Mouse (Mus musculus): ENCODE results near the gene Camk1.
"Not testable (repeated sequence)": the region's sequence is repeated elsewhere in the genome, so short reads cannot be mapped to it uniquely, and the experiment has no call there.

Camk1 gene

GRCm38 (mm10) chr6:113361476-113361875 is 17.7 kb upstream of the Camk1 start:
- no peak for DNase-seq (ENCODE audit: low read depth, low spot score)

DNA sequence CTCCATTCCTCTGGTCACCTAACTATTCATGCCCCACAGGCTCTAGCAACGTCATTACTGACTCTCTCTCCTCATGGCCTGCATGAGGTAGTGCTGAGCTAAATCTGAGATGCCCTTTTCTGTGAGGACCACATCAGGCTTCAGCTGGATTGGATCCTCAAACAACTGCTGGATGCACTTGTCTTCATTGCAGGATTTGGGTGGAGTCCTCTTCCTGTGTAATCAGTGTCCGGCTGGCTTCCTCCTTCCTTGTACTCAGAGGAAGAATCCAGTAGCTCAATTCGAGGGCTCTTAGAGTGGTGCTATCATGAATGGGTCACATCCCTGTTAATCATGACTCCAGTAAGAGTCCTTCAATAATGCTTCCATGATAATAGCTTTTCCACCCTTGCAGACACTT is 9.9 kb upstream of the Camk1 start:
- no peak for DNase-seq (ENCODE audit: low read depth, low spot score)

- no peak for DNase-seq (ENCODE audit: low read depth, low spot score)
Observed at GRCm38 (mm10) chr6:113352820-113353219, 9.0 kb upstream of the Camk1 start.

GRCm38 (mm10) chr6:113351653-113352052 is 7.9 kb upstream of the Camk1 start:
- DNase-seq (ENCODE audit: low read depth, low spot score) = no peak

- DNase-seq (ENCODE audit: low read depth, low spot score) = no peak
Observed at GRCm38 (mm10) chr6:113351161-113351560, 7.4 kb upstream of the Camk1 start.

DNA sequence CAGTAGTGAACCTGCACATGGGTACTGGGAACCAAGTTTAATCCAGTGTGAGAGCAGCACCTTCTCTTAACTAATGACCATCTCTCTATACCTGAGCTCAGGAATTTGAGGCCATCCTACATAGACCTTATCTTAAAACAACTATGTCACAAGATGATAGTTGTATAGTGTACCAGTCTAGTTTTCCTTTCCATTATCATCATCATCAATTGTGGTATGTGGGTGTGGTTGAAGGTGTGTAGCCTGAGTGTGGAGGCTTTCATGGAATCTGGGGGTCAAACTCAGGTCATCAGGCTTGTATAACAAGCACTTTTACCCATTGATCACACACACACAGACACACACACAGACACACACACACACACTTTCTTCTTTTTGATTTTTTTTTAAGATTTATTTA is 6.8 kb upstream of the Camk1 start:
- DNase-seq (ENCODE audit: low read depth, low spot score) = no peak

DNA sequence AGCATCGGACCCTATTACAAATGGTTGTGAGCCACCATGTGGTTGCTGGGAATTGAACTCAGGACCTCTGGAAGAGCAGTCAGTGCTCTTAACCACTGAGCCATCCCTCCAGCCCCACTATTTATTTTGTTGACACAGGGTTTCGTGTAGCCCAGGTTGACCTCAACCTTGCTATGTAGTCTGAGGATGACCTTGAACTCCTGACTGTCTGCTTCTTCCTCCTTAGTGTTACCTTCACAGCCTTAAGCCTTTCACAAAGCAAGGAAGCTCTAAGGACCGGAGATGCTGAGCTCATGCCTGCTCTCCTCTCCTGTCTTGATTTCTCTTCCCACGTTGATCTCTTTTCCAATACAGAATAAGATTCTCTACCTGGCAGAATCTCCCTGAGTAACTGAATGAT is 3.1 kb upstream of the Camk1 start:
- DNase-seq (ENCODE audit: low read depth, low spot score) = no peak

DNA sequence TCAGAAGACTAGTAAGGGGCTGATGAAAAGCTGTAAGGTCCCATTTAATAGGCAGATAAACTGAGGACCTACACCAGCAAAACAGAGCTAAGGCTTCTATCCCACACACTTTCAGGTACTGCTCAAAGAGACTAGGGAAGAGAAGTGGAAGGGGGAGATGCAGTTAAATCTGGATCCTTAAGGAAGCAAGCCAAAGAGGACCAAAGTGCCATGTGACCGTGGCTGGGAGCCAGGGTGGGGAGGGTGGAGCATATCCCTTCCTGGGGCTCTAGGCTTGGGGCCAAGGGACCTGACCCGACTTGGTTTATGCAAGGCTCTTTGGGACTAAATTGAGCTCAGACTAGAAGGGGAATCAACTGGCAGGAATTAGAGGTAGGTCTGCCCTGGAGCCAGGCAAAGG is 537 bp upstream of the Camk1 start:
- no peak for DNase-seq (ENCODE audit: low read depth, low spot score)

DNA sequence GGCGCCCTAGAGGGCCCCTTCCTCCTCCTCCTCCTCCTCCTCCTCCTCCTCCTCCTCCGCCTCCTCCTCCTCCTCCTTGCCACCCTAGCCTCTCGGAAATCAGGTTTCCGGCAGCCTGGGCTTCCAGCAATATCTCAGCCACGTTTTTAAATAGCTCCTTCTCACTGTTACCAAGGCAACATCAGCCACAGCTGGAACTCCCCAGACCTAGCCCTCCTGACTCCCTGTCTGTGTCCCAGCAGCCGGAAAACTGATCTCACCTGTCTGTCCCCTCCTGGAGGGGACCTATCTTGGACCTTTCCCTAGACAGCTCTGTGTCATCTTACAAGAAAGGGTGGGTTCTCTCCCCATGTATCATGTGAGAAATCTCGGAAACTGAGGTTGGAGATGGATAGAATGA is 1.5 kb downstream of the Camk1 start:
- DNase-seq (ENCODE audit: low read depth, low spot score) = no peak

- no peak for DNase-seq (ENCODE audit: low read depth, low spot score)
Observed at GRCm38 (mm10) chr6:113341574-113341973, 2.2 kb downstream of the Camk1 start.

DNA sequence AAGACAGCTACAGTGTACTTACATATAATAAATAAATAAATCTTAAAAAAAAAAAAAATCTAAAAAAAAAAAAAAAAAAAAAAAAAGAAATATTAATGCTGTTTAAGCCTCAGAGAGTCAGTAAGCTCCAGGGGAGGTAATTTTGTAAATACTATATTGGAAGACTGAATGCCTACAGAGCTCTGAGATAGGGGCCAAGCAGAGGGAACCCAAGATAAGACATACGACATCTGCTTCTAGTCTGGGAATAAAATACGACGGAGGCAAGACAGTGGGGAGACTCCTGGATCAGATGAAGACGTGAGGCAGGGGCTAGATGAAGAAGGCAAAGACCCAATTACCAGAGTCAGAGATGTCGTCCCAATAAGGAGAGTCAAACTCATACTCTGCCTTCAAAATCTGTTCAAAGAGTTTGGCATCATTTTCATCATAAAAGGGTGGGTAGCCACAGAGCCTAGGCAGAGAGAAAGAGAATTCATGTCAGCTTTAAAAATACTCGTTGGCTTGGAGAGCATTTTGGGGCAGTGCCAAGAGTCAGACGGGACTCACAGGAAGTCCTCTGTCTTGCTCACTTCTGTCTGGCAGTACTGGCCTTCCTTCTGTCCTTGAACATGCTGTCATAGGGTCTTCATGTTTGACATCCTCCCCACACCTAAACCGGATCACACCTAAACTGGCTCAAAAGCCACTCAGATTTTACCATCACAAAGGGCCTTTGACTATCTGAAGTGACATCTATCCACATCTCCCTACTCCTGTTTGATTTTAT is 6.7 kb downstream of the Camk1 start:
- no peak for DNase-seq (ENCODE audit: low read depth, low spot score)

- no peak for DNase-seq (ENCODE audit: low read depth, low spot score)
Observed at GRCm38 (mm10) chr6:113334216-113334615, 9.6 kb downstream of the Camk1 start.

DNA sequence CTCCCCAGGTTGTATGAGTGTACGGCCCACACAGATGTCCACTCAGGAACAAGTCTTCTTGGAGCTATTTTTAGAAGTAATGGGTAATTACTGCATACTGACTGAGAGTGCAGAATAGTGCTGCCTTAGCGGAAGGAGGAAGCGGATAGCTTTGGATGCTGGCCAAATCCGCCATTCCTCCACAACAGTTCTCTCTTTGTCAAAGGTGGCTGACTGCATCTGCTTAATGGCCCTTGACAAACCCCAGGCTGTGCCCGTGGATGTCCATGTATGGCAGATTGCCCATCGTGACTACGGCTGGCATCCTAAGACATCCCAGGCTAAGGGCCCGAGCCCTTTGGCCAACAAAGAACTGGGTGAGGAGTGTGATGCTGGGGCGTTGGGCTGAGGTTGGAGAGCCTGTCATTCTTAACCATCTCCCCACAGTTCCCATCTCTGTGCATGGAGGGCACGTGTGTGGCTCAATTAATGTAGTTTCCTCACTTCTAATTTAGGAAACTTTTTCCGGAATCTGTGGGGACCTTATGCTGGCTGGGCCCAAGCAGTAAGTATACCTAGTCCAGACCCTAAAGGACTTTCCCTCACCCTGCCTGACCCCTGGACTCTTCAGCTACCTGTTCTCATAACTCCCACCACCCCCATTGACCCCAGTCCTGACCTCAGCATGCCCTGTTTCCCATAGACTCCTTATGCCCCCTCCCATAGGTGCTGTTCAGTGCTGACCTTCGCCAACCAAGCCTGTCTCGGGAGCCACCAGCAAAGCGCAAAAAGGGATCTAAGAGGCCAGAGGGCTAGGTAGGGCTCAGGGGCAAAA is 10.4 kb downstream of the Camk1 start:
- DNase-seq (ENCODE audit: low read depth, low spot score) = no peak

GRCm38 (mm10) chr6:113332734-113333133 is 11.1 kb downstream of the Camk1 start:
- DNase-seq (ENCODE audit: low read depth, low spot score) = not testable (repeated sequence)

DNA sequence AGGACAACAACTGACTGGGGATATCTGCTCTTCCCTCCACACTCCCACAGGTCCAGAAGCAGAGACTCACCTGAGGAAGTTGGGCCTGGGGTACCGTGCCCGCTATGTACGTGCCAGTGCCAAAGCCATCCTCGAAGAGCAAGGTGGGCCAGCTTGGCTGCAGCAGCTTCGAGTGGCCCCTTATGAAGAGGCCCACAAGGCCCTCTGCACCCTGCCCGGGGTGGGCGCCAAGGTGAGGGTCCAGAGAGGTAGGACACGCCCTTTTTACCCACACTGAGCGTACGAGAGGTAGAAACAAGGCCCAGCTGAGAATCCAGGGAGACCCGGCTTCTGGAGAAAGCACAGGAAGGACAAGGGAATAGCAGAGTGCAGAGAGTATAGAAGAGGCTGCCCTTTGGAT is 12.1 kb downstream of the Camk1 start:
- DNase-seq (ENCODE audit: low read depth, low spot score) = no peak

- DNase-seq (ENCODE audit: low read depth, low spot score) = no peak
Observed at GRCm38 (mm10) chr6:113330547-113330946, 13.2 kb downstream of the Camk1 start.

DNA sequence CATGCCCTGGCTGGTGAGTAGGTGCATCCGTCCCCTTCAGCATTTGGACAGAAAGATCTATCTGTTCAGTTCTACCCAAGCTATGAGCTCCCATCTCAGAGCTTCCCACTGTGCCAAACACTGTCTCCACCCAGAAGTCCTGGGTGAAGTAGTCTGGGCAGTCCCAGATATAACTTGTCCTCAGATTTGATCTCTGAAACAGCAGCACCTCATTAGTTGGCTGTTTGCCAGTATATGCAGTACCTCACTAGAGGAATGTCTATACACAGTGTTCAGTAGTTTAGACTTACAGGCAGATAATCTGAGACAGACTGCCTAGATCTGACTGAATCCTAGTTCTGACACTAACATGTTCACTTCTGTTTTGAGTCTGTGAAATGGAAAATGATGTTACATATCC is 14.4 kb downstream of the Camk1 start:
- no peak for DNase-seq (ENCODE audit: low read depth, low spot score)

DNA sequence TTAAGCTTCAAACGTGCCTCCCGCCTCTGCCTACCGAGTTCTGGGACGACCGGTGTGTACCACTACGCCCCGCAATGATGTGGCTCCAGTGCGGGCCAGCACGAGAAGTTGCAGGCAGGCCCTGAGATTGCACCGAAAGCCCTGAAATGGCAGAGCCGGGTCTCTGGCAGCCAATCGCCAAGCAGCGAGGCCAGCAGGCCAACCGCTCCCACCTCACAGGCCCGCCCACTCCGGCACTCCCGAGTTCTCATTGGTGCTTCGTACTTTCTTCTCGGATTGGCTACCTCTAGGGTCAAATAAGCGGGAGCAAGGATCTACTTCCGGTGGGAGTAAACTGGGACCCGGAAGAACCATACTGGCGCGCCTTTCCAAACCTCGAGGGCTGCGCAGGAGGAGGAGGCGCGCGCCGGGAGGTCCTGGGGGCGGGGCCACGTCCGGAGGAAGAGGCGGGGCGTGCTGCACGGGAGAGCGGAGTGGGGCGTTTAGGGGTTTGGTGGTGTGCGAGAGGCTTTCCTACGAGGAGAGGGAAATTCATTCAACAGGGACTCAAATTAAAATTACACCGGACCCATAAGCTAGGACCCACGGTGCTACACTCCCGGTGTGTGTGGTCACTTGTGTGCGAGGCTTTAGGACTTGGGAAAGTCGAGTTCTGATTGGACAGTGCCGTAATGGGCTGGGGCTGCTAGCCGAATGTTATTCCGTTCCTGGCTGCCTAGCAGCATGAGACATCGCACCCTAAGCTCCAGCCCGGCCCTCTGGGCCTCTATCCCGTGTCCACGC is 17.1 kb downstream of the Camk1 start, which contains the start of gene Ogg1:
Gene Ogg1 (plus strand): TSS at position 440 of the 783 bp plus-strand sequence.
- DNase-seq (ENCODE audit: low read depth, low spot score) = peak; percentile 95

DNA sequence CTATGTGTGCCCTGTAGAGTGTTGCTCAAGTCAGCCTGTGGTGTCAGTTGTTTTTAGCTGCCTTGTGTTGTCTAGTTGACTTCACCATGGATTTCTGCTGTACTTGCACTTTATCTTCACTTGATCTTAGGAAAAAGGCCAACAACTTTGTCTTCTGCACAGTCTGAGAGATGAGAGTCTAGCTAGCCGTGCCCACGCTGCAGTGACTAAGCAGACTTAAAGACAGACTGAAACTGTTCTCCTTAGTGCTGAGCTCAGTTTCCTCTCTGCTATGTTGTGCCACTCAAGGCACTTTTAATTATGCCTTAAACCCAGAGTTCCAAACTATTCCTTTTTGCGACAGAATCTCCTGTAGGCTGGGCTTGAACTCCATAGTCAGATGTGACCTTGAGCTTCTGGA is 27.8 kb downstream of the Camk1 start:
- DNase-seq (ENCODE audit: low read depth, low spot score) = no peak

DNA sequence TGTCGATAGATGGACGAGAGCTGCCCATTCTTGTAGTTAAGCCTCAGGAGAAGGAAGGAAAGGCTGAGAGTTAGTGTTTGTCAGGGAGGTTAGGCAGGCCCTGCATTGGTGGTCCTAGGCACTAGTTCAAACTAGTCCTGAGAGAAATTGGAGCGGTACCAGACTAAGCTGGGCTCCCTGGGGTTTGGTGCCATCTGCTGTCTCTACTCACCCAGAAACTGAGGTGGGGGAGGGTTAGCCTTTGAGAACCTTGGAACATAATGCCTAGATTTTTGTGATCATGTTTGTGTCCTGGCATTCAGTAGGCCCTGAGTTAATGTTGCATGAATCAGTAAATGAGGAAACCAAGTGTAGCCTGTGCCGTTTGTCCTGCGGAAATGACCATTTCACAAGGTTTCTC is 35.6 kb downstream of the Camk1 start:
- no peak for DNase-seq (ENCODE audit: low read depth, low spot score)

DNA sequence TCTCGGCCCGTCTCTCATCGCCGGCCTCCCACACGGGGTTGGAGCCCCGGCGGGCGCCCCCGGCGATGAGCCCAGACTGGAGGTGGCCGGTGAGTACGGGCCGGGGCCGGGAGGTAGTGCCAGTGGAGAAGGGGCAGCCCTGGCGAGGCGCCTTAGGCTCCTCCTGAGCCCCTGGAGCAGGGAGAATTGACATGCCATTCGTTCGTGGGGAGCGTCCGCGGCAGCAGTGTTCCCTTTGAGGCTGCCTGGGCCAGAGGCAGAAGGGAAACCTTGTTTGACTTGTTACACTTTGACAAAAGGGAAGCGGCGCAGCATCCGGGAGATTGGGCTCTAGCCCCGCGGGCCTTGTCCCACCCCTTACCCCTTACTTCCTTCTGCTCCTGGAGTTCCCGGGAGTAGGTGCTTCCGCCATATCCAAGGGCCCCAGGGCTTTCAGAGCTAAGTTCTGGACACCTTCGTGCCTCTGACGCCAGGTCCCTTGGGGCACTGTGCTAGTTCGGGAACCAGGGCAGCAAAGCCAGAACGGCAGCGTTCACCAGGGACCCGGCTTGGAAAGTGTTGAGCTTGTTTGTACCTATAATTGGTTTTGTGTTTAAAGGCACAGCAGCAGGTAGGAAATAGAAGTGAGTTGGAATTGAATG is 36.2 kb downstream of the Camk1 start:
- DNase-seq (ENCODE audit: low read depth, low spot score) = no peak

- no peak for DNase-seq (ENCODE audit: low read depth, low spot score)
Observed at GRCm38 (mm10) chr6:113306986-113307349, 36.8 kb downstream of the Camk1 start, which contains the start of gene Brpf1. TSS of gene Brpf1 (plus strand) at chr6:113307137.
